Mouse (Mus musculus) neural tube, embryonic 11.5 days (tissue): ENCODE measurements at regions not wholly inside any gene's neighbourhood (a gene's known extent, or its start where the extent isn't known, plus 50 kb on each side); places are given as distances from the start of the nearest gene placed in this dataset.

Source experiments
- ATAC-seq: fragments of 200-750 bp; cut with Nextera tagmentation; 2 replicates; pipeline ENCODE4 v1.8.0; 2017; ENCODE audit warnings: moderate number of reproducible peaks, mild to moderate bottlenecking, moderate TSS enrichment, moderate library complexity; ENCODE audit not compliant: insufficient read depth, low FRiP score, low TSS enrichment
- DNase-seq: peaks from one replicate; pipeline ENCODE4 v3.0.0-alpha.2; 2015; ENCODE audit warnings: low spot score
- H3K27ac ChIP-seq: fragments of 300-500 bp; sonication (generic); 2 replicates; pipeline ENCODE4 v1.5.1; 2014; ENCODE audit warnings: low read depth, mild to moderate bottlenecking, low read length
- H3K27me3 ChIP-seq: fragments of 300-500 bp; sonication (generic); 2 replicates; pipeline ENCODE4 v1.6.1; 2014; ENCODE audit warnings: mild to moderate bottlenecking, low read length, mixed read lengths; ENCODE audit not compliant: control insufficient read depth, insufficient read depth
- H3K36me3 ChIP-seq: fragments of 300-500 bp; sonication (generic); 2 replicates; pipeline ENCODE4 v1.6.1; 2014; ENCODE audit warnings: mild to moderate bottlenecking, low read length, moderate library complexity, mixed read lengths; ENCODE audit not compliant: control insufficient read depth, insufficient read depth
- H3K4me1 ChIP-seq: fragments of 300-500 bp; sonication (generic); 2 replicates; pipeline ENCODE4 v1.6.1; 2014; ENCODE audit warnings: low read length, mixed read lengths; ENCODE audit not compliant: control insufficient read depth, insufficient read depth
- H3K4me2 ChIP-seq: fragments of 300-500 bp; sonication (generic); 2 replicates; pipeline ENCODE4 v1.6.1; 2014; ENCODE audit warnings: low read depth, mild to moderate bottlenecking, moderate library complexity
- H3K4me3 ChIP-seq: fragments of 300-500 bp; sonication (generic); 2 replicates; pipeline ENCODE4 v1.5.1; 2014; ENCODE audit warnings: low read depth, low read length
- H3K9ac ChIP-seq: fragments of 300-500 bp; sonication (generic); 2 replicates; pipeline ENCODE4 v1.6.1; 2014; ENCODE audit warnings: mild to moderate bottlenecking, low read length
- H3K9me3 ChIP-seq: fragments of 300-500 bp; sonication (generic); 2 replicates; pipeline ENCODE4 v1.6.1; 2016; ENCODE audit warnings: low read length; ENCODE audit not compliant: control insufficient read depth
- WGBS: fragments of 180-500 bp; shearing (Covaris S2); extraction: QIAGEN DNeasy Blood & Tissue Kit; methylation state at CpG from one replicate; pipeline ENCODE4 v1.1.7; 2014; 5-methylcytosine and 5-hydroxymethylcytosine counted together

- no peaks in the 10 kb centered on the region for H3K27me3 ChIP-seq
- no peaks in the 10 kb centered on the region for H3K9me3 ChIP-seq
- ATAC-seq = no peak
- no peak overlapping the region for H3K9ac ChIP-seq
- no peak overlapping the region for H3K4me2 ChIP-seq
- no peak overlapping the region for H3K27ac ChIP-seq
- H3K36me3 ChIP-seq = no peaks in the 10 kb centered on the region
- DNase-seq = no peak
- H3K4me1 ChIP-seq = no peaks in the 10 kb centered on the region
- no peak overlapping the region for H3K4me3 ChIP-seq
- WGBS = 82% methylated on average over 1 of the region's 1 CpGs
Measured at GRCm38 (mm10) chr2:134126988-134127387, 427.2 kb downstream of the Hao1 start.

GRCm38 (mm10) chr2:134107286-134107685 is 446.9 kb downstream of the Hao1 start:
- no peak overlapping the region for H3K9ac ChIP-seq
- no peak overlapping the region for H3K4me3 ChIP-seq
- H3K9me3 ChIP-seq = no peaks in the 10 kb centered on the region
- H3K27me3 ChIP-seq = no peaks in the 10 kb centered on the region
- H3K4me2 ChIP-seq = no peak overlapping the region
- no peak for DNase-seq
- H3K36me3 ChIP-seq = no peaks in the 10 kb centered on the region
- H3K4me1 ChIP-seq = no peaks in the 10 kb centered on the region
- no peak overlapping the region for H3K27ac ChIP-seq
- ATAC-seq = no peak

- H3K4me3 ChIP-seq = no peak overlapping the region
- no peaks in the 10 kb centered on the region for H3K4me1 ChIP-seq
- DNase-seq (no peak), ATAC-seq (no peak)
- H3K4me2 ChIP-seq = no peak overlapping the region
- no peaks in the 10 kb centered on the region for H3K9me3 ChIP-seq
- WGBS = 76% methylated on average over 2 of the region's 2 CpGs
- no peak overlapping the region for H3K9ac ChIP-seq
- no peaks in the 10 kb centered on the region for H3K27me3 ChIP-seq
- no peak overlapping the region for H3K27ac ChIP-seq
- no peaks in the 10 kb centered on the region for H3K36me3 ChIP-seq
Measured at GRCm38 (mm10) chr2:134088374-134088773, 465.8 kb downstream of the Hao1 start.

- no peak for DNase-seq
- no peak overlapping the region for H3K27ac ChIP-seq
- no peak overlapping the region for H3K4me2 ChIP-seq
- no peak overlapping the region for H3K4me3 ChIP-seq
- no peak overlapping the region for H3K9ac ChIP-seq
- ATAC-seq = no peak
- no peaks in the 10 kb centered on the region for H3K4me1 ChIP-seq
- no peaks in the 10 kb centered on the region for H3K9me3 ChIP-seq
- 65% methylated on average over 1 of the region's 1 CpGs for WGBS
- H3K27me3 ChIP-seq = no peaks in the 10 kb centered on the region
- no peaks in the 10 kb centered on the region for H3K36me3 ChIP-seq
Measured at GRCm38 (mm10) chr2:134080148-134080547, 474.0 kb downstream of the Hao1 start.

GRCm38 (mm10) chr2:134077953-134078352 is 476.2 kb downstream of the Hao1 start:
- DNase-seq = no peak
- 36% methylated on average over 1 of the region's 1 CpGs for WGBS

GRCm38 (mm10) chr2:134067910-134068335 is 486.2 kb downstream of the Hao1 start:
- H3K36me3 ChIP-seq = no peaks in the 10 kb centered on the region
- no peaks in the 10 kb centered on the region for H3K9me3 ChIP-seq
- DNase-seq (peak; percentile 15), ATAC-seq (no peak)
- no peak overlapping the region for H3K4me3 ChIP-seq
- H3K27me3 ChIP-seq = no peaks in the 10 kb centered on the region
- no peak overlapping the region for H3K4me2 ChIP-seq
- 56% methylated on average over 8 of the region's 8 CpGs for WGBS
- no peak overlapping the region for H3K9ac ChIP-seq
- H3K4me1 ChIP-seq = no peaks in the 10 kb centered on the region
- H3K27ac ChIP-seq = no peak overlapping the region

More at GRCm38 (mm10) chr2:134077953-134078352, 476.2 kb downstream of the Hao1 start:
- H3K9ac ChIP-seq = no peak overlapping the region
- no peaks in the 10 kb centered on the region for H3K9me3 ChIP-seq
- ATAC-seq = no peak
- no peaks in the 10 kb centered on the region for H3K4me1 ChIP-seq
- H3K36me3 ChIP-seq = no peaks in the 10 kb centered on the region
- H3K4me2 ChIP-seq = no peak overlapping the region
- H3K27ac ChIP-seq = no peak overlapping the region
- no peak overlapping the region for H3K4me3 ChIP-seq
- no peaks in the 10 kb centered on the region for H3K27me3 ChIP-seq

- Histone ChIP-seq H3K36me3 (no peaks in the 10 kb centered on the region), H3K4me3 (no peak overlapping the region), H3K27me3 (no peaks in the 10 kb centered on the region), H3K4me2 (no peak overlapping the region), H3K9ac (no peak overlapping the region), H3K4me1 (no peaks in the 10 kb centered on the region), H3K9me3 (no peaks in the 10 kb centered on the region), H3K27ac (no peak overlapping the region)
- ATAC-seq (no peak), DNase-seq (no peak)
- WGBS = 95% methylated on average over 1 of the region's 1 CpGs
Measured at GRCm38 (mm10) chr2:134067404-134067803, 486.8 kb downstream of the Hao1 start.

- Histone ChIP-seq H3K9ac (no peak overlapping the region), H3K27me3 (no peaks in the 10 kb centered on the region), H3K9me3 (no peaks in the 10 kb centered on the region), H3K27ac (no peak overlapping the region), H3K4me2 (no peak overlapping the region), H3K4me3 (no peak overlapping the region), H3K36me3 (no peaks in the 10 kb centered on the region), H3K4me1 (no peaks in the 10 kb centered on the region)
- DNase-seq (no peak), ATAC-seq (no peak)
- 83% methylated on average over 2 of the region's 2 CpGs for WGBS
Measured at GRCm38 (mm10) chr2:134059916-134060618, 494.1 kb downstream of the Hao1 start.

GRCm38 (mm10) chr2:134036359-134036874 is 484.5 kb downstream of the Bmp2 start:
- Histone ChIP-seq H3K9me3 (no peaks in the 10 kb centered on the region), H3K9ac (no peak overlapping the region), H3K27me3 (no peaks in the 10 kb centered on the region), H3K36me3 (no peaks in the 10 kb centered on the region), H3K4me2 (no peak overlapping the region), H3K4me1 (no peaks in the 10 kb centered on the region), H3K27ac (no peak overlapping the region), H3K4me3 (no peak overlapping the region)
- DNase-seq (no peak), ATAC-seq (no peak)
- 75% methylated on average over 6 of the region's 6 CpGs for WGBS
